Mouse (Mus musculus) midbrain, embryonic 13.5 days (tissue): ENCODE measurements at regions not wholly inside any gene's neighbourhood (a gene's known extent, or its start where the extent isn't known, plus 50 kb on each side); places are given as distances from the start of the nearest gene placed in this dataset.

Source experiments
- ATAC-seq: fragments of 200-750 bp; cut with Nextera tagmentation; 2 replicates; pipeline ENCODE4 v1.8.0; 2017; ENCODE audit warnings: mild to moderate bottlenecking, moderate TSS enrichment, moderate library complexity
- H3K27ac ChIP-seq: fragments of 300-500 bp; sonication (generic); 2 replicates; pipeline ENCODE4 v1.5.1; 2015; ENCODE audit warnings: inconsistent platforms, mild to moderate bottlenecking, moderate library complexity
- H3K27me3 ChIP-seq: fragments of 300-500 bp; sonication (generic); 2 replicates; pipeline ENCODE4 v1.6.1; 2015; ENCODE audit warnings: mild to moderate bottlenecking, inconsistent platforms
- H3K36me3 ChIP-seq: fragments of 300-500 bp; sonication (generic); 2 replicates; pipeline ENCODE4 v1.6.1; 2015; ENCODE audit warnings: mild to moderate bottlenecking, inconsistent platforms
- H3K4me1 ChIP-seq: fragments of 300-500 bp; sonication (generic); replicated peaks from 2 replicates; pipeline ENCODE4 v1.6.1; 2015; ENCODE audit warnings: inconsistent platforms
- H3K4me2 ChIP-seq: fragments of 300-500 bp; sonication (generic); replicated peaks from 2 replicates; pipeline ENCODE4 v1.6.1; 2015; ENCODE audit warnings: moderate library complexity, mild to moderate bottlenecking, inconsistent platforms
- H3K4me3 ChIP-seq: fragments of 300-500 bp; sonication (generic); replicated peaks from 2 replicates; pipeline ENCODE4 v1.5.1; 2015; ENCODE audit warnings: mild to moderate bottlenecking, inconsistent platforms
- H3K9ac ChIP-seq: fragments of 300-500 bp; sonication (generic); replicated peaks from 2 replicates; pipeline ENCODE4 v1.6.1; 2015; ENCODE audit warnings: mild to moderate bottlenecking, inconsistent platforms
- H3K9me3 ChIP-seq: fragments of 300-500 bp; sonication (generic); 2 replicates; pipeline ENCODE4 v1.6.1; 2016; ENCODE audit warnings: mild to moderate bottlenecking, inconsistent platforms
- WGBS: fragments of 180-500 bp; shearing (Covaris S2); methylation state at CpG from one replicate; pipeline ENCODE4 v1.1.7; 2015; 5-methylcytosine and 5-hydroxymethylcytosine counted together

GRCm38 (mm10) chr12:28380203-28380602, 172.0 kb downstream of the Dcdc2c start:
- H3K4me1 ChIP-seq = peaks cover 29% of the 10 kb centered on the region
- no peak overlapping the region for H3K4me3 ChIP-seq
- no peak overlapping the region for H3K4me2 ChIP-seq
- H3K27ac ChIP-seq = 0 out of 2 replicates have a peak overlapping the region, but pooled peaks have one; percentile 49
- no peak overlapping the region for H3K9ac ChIP-seq
- no peaks in the 10 kb centered on the region for H3K9me3 ChIP-seq
- H3K36me3 ChIP-seq = no peaks in the 10 kb centered on the region
- H3K27me3 ChIP-seq = peaks cover 54% of the 10 kb centered on the region
- peak; percentile 62 for ATAC-seq
- 29% methylated on average over 3 of the region's 3 CpGs for WGBS

GRCm38 (mm10) chr12:28377968-28378367, 174.2 kb downstream of the Dcdc2c start:
- H3K4me1 ChIP-seq = peaks cover 29% of the 10 kb centered on the region
- H3K27me3 ChIP-seq = peaks cover 33% of the 10 kb centered on the region
- no peak overlapping the region for H3K4me3 ChIP-seq
- ATAC-seq = no peak
- 86% methylated on average over 3 of the region's 3 CpGs for WGBS
- no peak overlapping the region for H3K9ac ChIP-seq
- no peaks in the 10 kb centered on the region for H3K36me3 ChIP-seq
- no peak overlapping the region for H3K4me2 ChIP-seq
- H3K9me3 ChIP-seq = no peaks in the 10 kb centered on the region
- H3K27ac ChIP-seq = 0 out of 2 replicates have a peak overlapping the region, but pooled peaks have one; percentile 44

- WGBS = 44% methylated on average over 4 of the region's 4 CpGs
- Histone ChIP-seq H3K4me2 (no peak overlapping the region), H3K4me3 (no peak overlapping the region), H3K4me1 (peaks cover 29% of the 10 kb centered on the region), H3K27ac (peak overlapping the region; percentile 44), H3K9me3 (no peaks in the 10 kb centered on the region), H3K9ac (no peak overlapping the region), H3K36me3 (no peaks in the 10 kb centered on the region), H3K27me3 (peaks cover 29% of the 10 kb centered on the region)
- ATAC-seq = no peak
These were observed 174.8 kb downstream of the Dcdc2c start for GRCm38 (mm10) chr12:28377373-28377772.

GRCm38 (mm10) chr12:28376770-28377169, 175.4 kb downstream of the Dcdc2c start:
- 42% methylated on average over 4 of the region's 4 CpGs for WGBS
- Histone ChIP-seq H3K36me3 (no peaks in the 10 kb centered on the region), H3K4me3 (no peak overlapping the region), H3K9me3 (no peaks in the 10 kb centered on the region), H3K9ac (no peak overlapping the region), H3K4me1 (peaks cover 29% of the 10 kb centered on the region), H3K27ac (no peak overlapping the region), H3K27me3 (peaks cover 25% of the 10 kb centered on the region), H3K4me2 (peak overlapping the region; percentile 15; the same call in 1 of the 2 replicates)
- peak; percentile 78; the same call in 1 of the 2 replicates for ATAC-seq

GRCm38 (mm10) chr12:28365304-28365703, 186.9 kb downstream of the Dcdc2c start:
- H3K27me3 ChIP-seq = 0 out of 2 replicates have a peak, but pooled peaks cover 4% of the 10 kb centered on the region
- H3K36me3 ChIP-seq = no peaks in the 10 kb centered on the region
- no peak for ATAC-seq
- H3K4me3 ChIP-seq = no peak overlapping the region
- no peak overlapping the region for H3K9ac ChIP-seq
- no peak overlapping the region for H3K4me2 ChIP-seq
- WGBS = 80% methylated on average over 2 of the region's 2 CpGs
- H3K4me1 ChIP-seq = no peaks in the 10 kb centered on the region
- no peak overlapping the region for H3K27ac ChIP-seq
- no peaks in the 10 kb centered on the region for H3K9me3 ChIP-seq

GRCm38 (mm10) chr12:28358737-28359333, 193.4 kb downstream of the Dcdc2c start:
- WGBS = 4% methylated on average over 7 of the region's 7 CpGs
- H3K36me3 ChIP-seq = no peaks in the 10 kb centered on the region
- no peak overlapping the region for H3K4me3 ChIP-seq
- H3K9me3 ChIP-seq = no peaks in the 10 kb centered on the region
- no peak overlapping the region for H3K4me2 ChIP-seq
- H3K4me1 ChIP-seq = peaks cover 10% of the 10 kb centered on the region
- H3K27me3 ChIP-seq = no peaks in the 10 kb centered on the region
- H3K27ac ChIP-seq = no peak overlapping the region
- H3K9ac ChIP-seq = no peak overlapping the region
- peak; percentile 40; the same call in 1 of the 2 replicates for ATAC-seq

GRCm38 (mm10) chr12:28357764-28358163, 194.4 kb downstream of the Dcdc2c start:
- Histone ChIP-seq H3K36me3 (no peaks in the 10 kb centered on the region), H3K4me2 (no peak overlapping the region), H3K4me3 (no peak overlapping the region), H3K4me1 (peaks cover 10% of the 10 kb centered on the region), H3K9ac (no peak overlapping the region), H3K27ac (no peak overlapping the region), H3K27me3 (no peaks in the 10 kb centered on the region), H3K9me3 (no peaks in the 10 kb centered on the region)
- ATAC-seq = no peak
- 76% methylated on average over 10 of the region's 10 CpGs for whole genome bisulfite sequencing

GRCm38 (mm10) chr12:28353140-28353539, 199.1 kb downstream of the Dcdc2c start:
- Histone ChIP-seq H3K36me3 (no peaks in the 10 kb centered on the region), H3K27me3 (no peaks in the 10 kb centered on the region), H3K4me2 (no peak overlapping the region), H3K9me3 (no peaks in the 10 kb centered on the region), H3K4me3 (no peak overlapping the region), H3K4me1 (no peaks in the 10 kb centered on the region), H3K9ac (no peak overlapping the region), H3K27ac (no peak overlapping the region)
- ATAC-seq = no peak
- WGBS = 56% methylated on average over 3 of the region's 3 CpGs

GRCm38 (mm10) chr12:28352571-28352970, 199.6 kb downstream of the Dcdc2c start:
- no peaks in the 10 kb centered on the region for H3K9me3 ChIP-seq
- H3K36me3 ChIP-seq = no peaks in the 10 kb centered on the region
- no peak overlapping the region for H3K9ac ChIP-seq
- no peak for ATAC-seq
- no peaks in the 10 kb centered on the region for H3K4me1 ChIP-seq
- no peaks in the 10 kb centered on the region for H3K27me3 ChIP-seq
- WGBS = 84% methylated on average over 3 of the region's 3 CpGs
- no peak overlapping the region for H3K4me2 ChIP-seq
- H3K4me3 ChIP-seq = no peak overlapping the region
- H3K27ac ChIP-seq = no peak overlapping the region

- Histone ChIP-seq H3K9ac (no peak overlapping the region), H3K4me1 (no peaks in the 10 kb centered on the region), H3K4me3 (no peak overlapping the region), H3K27me3 (no peaks in the 10 kb centered on the region), H3K4me2 (no peak overlapping the region), H3K36me3 (no peaks in the 10 kb centered on the region), H3K9me3 (no peaks in the 10 kb centered on the region), H3K27ac (no peak overlapping the region)
- WGBS = 80% methylated on average over 2 of the region's 2 CpGs
- no peak for ATAC-seq
These were observed 209.5 kb downstream of the Dcdc2c start for GRCm38 (mm10) chr12:28342735-28343134.

- peaks cover 4% of the 10 kb centered on the region; the same call in 1 of the 2 replicates for H3K4me1 ChIP-seq
- no peaks in the 10 kb centered on the region for H3K36me3 ChIP-seq
- ATAC-seq = no peak
- no peak overlapping the region for H3K4me3 ChIP-seq
- no peak overlapping the region for H3K27ac ChIP-seq
- WGBS = 34% methylated on average over 5 of the region's 5 CpGs
- H3K9ac ChIP-seq = no peak overlapping the region
- no peaks in the 10 kb centered on the region for H3K9me3 ChIP-seq
- H3K27me3 ChIP-seq = no peaks in the 10 kb centered on the region
- no peak overlapping the region for H3K4me2 ChIP-seq
These were observed 219.6 kb downstream of the Dcdc2c start for GRCm38 (mm10) chr12:28332591-28332990.

- H3K9me3 ChIP-seq = no peaks in the 10 kb centered on the region
- no peaks in the 10 kb centered on the region for H3K27me3 ChIP-seq
- no peak overlapping the region for H3K4me2 ChIP-seq
- H3K36me3 ChIP-seq = no peaks in the 10 kb centered on the region
- H3K4me1 ChIP-seq = peaks cover 4% of the 10 kb centered on the region; the same call in 1 of the 2 replicates
- H3K4me3 ChIP-seq = no peak overlapping the region
- no peak overlapping the region for H3K9ac ChIP-seq
- ATAC-seq = no peak
- 85% methylated on average over 2 of the region's 2 CpGs for WGBS
- no peak overlapping the region for H3K27ac ChIP-seq
These were observed 220.4 kb downstream of the Dcdc2c start for GRCm38 (mm10) chr12:28331843-28332242.

- no peaks in the 10 kb centered on the region for H3K27me3 ChIP-seq
- no peak overlapping the region for H3K27ac ChIP-seq
- no peak for ATAC-seq
- no peak overlapping the region for H3K4me2 ChIP-seq
- no peaks in the 10 kb centered on the region for H3K9me3 ChIP-seq
- 0 out of 2 replicates have a peak, but pooled peaks cover 5% of the 10 kb centered on the region for H3K4me1 ChIP-seq
- H3K9ac ChIP-seq = no peak overlapping the region
- no peaks in the 10 kb centered on the region for H3K36me3 ChIP-seq
- 2% methylated on average over 2 of the region's 2 CpGs for WGBS
- no peak overlapping the region for H3K4me3 ChIP-seq
These were observed 228.5 kb downstream of the Dcdc2c start for GRCm38 (mm10) chr12:28323659-28324058.
